Mouse (Mus musculus): ENCODE results near the gene Ankrd55.

- no peak for TF ChIP-seq GATA1 (IDR thresholded peaks at IDR 0.05; ENCODE audit: low read length)
- no peak for TF ChIP-seq TAL1 (IDR thresholded peaks at IDR 0.05; ENCODE audit: low read length)
These were observed 137.0 kb downstream of the Ankrd55 start for GRCm38 (mm10) chr13:112425181-112425654.

Data from erythroblast, embryonic 14.5 days (primary cell).